Mouse (Mus musculus) heart, postnatal 0 days (tissue): Measurements from ENCODE around the gene Mvp. TPM values are rescaled to one million over a fixed set of nuclear protein-coding genes. Genes with fewer than 3 reads are reported as not detected.

Experiments
- ATAC-seq: fragments of 200-750 bp; cut with Nextera tagmentation; 2 replicates; pipeline ENCODE4 v1.8.0; 2017; ENCODE audit warnings: low read depth, moderate number of reproducible peaks, moderate library complexity; ENCODE audit not compliant: insufficient read depth
- DNase-seq: peaks from one replicate; pipeline ENCODE4 v3.0.0-alpha.2; 2016; ENCODE audit warnings: low spot score
- H3K27ac ChIP-seq: fragments of 300-500 bp; sonication (generic); 2 replicates; pipeline ENCODE4 v1.5.1; 2014; ENCODE audit warnings: low read depth, mild to moderate bottlenecking
- H3K27me3 ChIP-seq: fragments of 300-500 bp; sonication (generic); 2 replicates; pipeline ENCODE4 v1.6.1; 2014; ENCODE audit warnings: low read length, mixed read lengths; ENCODE audit not compliant: control insufficient read depth, insufficient read depth
- H3K36me3 ChIP-seq: fragments of 300-500 bp; sonication (generic); replicated peaks from 2 replicates; pipeline ENCODE4 v1.6.1; 2014; ENCODE audit warnings: low read length, mixed read lengths; ENCODE audit not compliant: control insufficient read depth, insufficient read depth
- H3K4me1 ChIP-seq: fragments of 300-500 bp; sonication (generic); 2 replicates; pipeline ENCODE4 v1.6.1; 2014; ENCODE audit warnings: antibody characterized with exemption; ENCODE audit not compliant: control insufficient read depth, insufficient read depth
- H3K4me2 ChIP-seq: fragments of 300-500 bp; sonication (generic); 2 replicates; pipeline ENCODE4 v1.6.1; 2014; ENCODE audit warnings: low read depth, mild to moderate bottlenecking, low read length, moderate library complexity
- H3K4me3 ChIP-seq: fragments of 300-500 bp; sonication (generic); 2 replicates; pipeline ENCODE4 v1.5.1; 2014; ENCODE audit warnings: low read depth, low read length
- H3K9ac ChIP-seq: fragments of 300-500 bp; sonication (generic); replicated peaks from 2 replicates; pipeline ENCODE4 v1.6.1; 2014; ENCODE audit warnings: low read depth, low read length, mixed read lengths
- H3K9me3 ChIP-seq: fragments of 300-500 bp; sonication (generic); replicated peaks from 2 replicates; pipeline ENCODE4 v1.6.1; 2016; ENCODE audit warnings: low read length; ENCODE audit not compliant: control insufficient read depth
- CTCF ChIP-seq: IDR thresholded peaks from 2 replicates; pipeline ENCODE4 v1.5.1; 2016; ENCODE audit warnings: antibody characterized with exemption, control low read depth, low read depth
- EP300 ChIP-seq: IDR thresholded peaks from 2 replicates; pipeline ENCODE4 v1.6.1; 2016; ENCODE audit warnings: antibody characterized with exemption, low read depth
- WGBS: fragments of 180-500 bp; shearing (Covaris S2); extraction: QIAGEN DNeasy Blood & Tissue Kit; methylation state at CpG from one replicate; pipeline ENCODE4 v1.1.7; 2014; 5-methylcytosine and 5-hydroxymethylcytosine counted together
- polyA plus RNA-seq: library from polyadenylated mRNA; unstranded; fragments of >200 nt; fragmentation: Nextera tagmentation; extraction: Ambion mirVana; gene quantifications from 2 replicates; pipeline ENCODE4 v1.2.1, GENCODE M21; 2015
- total RNA-seq: library from RNA; depleted of rRNA; stranded (reverse); fragments of >200 nt; gene quantifications from 2 replicates; pipeline ENCODE4 v1.2.3, GENCODE M21; 2014; ENCODE audit warnings: low replicate concordance

Gene Mvp
- total and polyA plus RNA-seq, 2 experiments from 2014 or later = 17.4 to 32.5 TPM

- ATAC-seq (no peak), DNase-seq (no peak)
- Histone ChIP-seq H3K4me2 (no peak overlapping the region), H3K9ac (no peak overlapping the region), H3K9me3 (no peaks in the 10 kb centered on the region), H3K4me3 (no peak overlapping the region), H3K36me3 (peaks cover 22% of the 10 kb centered on the region), H3K27me3 (no peaks in the 10 kb centered on the region), H3K27ac (peak overlapping the region; percentile 88; the same call in 1 of the 2 replicates), H3K4me1 (peaks cover 31% of the 10 kb centered on the region)
- TF ChIP-seq EP300 (no peak), CTCF (no peak)
- WGBS = 65% methylated on average over 15 of the region's 15 CpGs
Observed at GRCm38 (mm10) chr7:127018416-127019305, 4.2 kb upstream of the Mvp start.

GRCm38 (mm10) chr7:127017950-127018345 is 3.5 kb upstream of the Mvp start:
- Histone ChIP-seq H3K27ac (peak overlapping the region; percentile 88; the same call in 1 of the 2 replicates), H3K9me3 (no peaks in the 10 kb centered on the region), H3K4me2 (no peak overlapping the region), H3K27me3 (no peaks in the 10 kb centered on the region), H3K9ac (no peak overlapping the region), H3K36me3 (peaks cover 15% of the 10 kb centered on the region), H3K4me1 (peaks cover 26% of the 10 kb centered on the region), H3K4me3 (no peak overlapping the region)
- WGBS = 36% methylated on average over 6 of the region's 6 CpGs
- DNase-seq (no peak), ATAC-seq (no peak)
- no peak for TF ChIP-seq EP300
- TF ChIP-seq CTCF = no peak

GRCm38 (mm10) chr7:127016971-127017949 is 2.8 kb upstream of the Mvp start, which contains the start of gene Pagr1a:
Gene Pagr1a, minus strand, starts transcription at chr7:127017352.
- DNase-seq (peak; percentile 99), ATAC-seq (peak; percentile 87)
- H3K36me3 ChIP-seq = peaks cover 13% of the 10 kb centered on the region; the same call in 1 of the 2 replicates
- peak within 1 kb of the TSS; percentile 88 for H3K27ac ChIP-seq
- 3% methylated on average over 39 of the region's 39 CpGs for WGBS
- no peaks in the 10 kb centered on the region for H3K27me3 ChIP-seq
- H3K4me1 ChIP-seq = peaks cover 26% of the 10 kb centered on the region
- no peaks in the 10 kb centered on the region for H3K9me3 ChIP-seq
- H3K4me3 ChIP-seq = peak within 1 kb of the TSS; percentile 53
- peak within 1 kb of the TSS; percentile 63 for H3K9ac ChIP-seq
- peak within 1 kb of the TSS; percentile 89 for H3K4me2 ChIP-seq
- TF ChIP-seq EP300 (no peak), CTCF (peak; percentile 66)

- Histone ChIP-seq H3K4me1 (peaks cover 25% of the 10 kb centered on the region), H3K4me3 (peak overlapping the region; percentile 53), H3K9ac (peak overlapping the region; percentile 63), H3K27me3 (no peaks in the 10 kb centered on the region), H3K9me3 (no peaks in the 10 kb centered on the region), H3K4me2 (peak overlapping the region; percentile 89), H3K27ac (peak overlapping the region; percentile 88), H3K36me3 (0 out of 2 replicates have a peak, but pooled peaks cover 10% of the 10 kb centered on the region)
- WGBS = 1% methylated on average over 22 of the region's 22 CpGs
- no peak for TF ChIP-seq EP300
- no peak for TF ChIP-seq CTCF
- DNase-seq (peak; percentile 67), ATAC-seq (peak; percentile 45)
Observed at GRCm38 (mm10) chr7:127016486-127016938, 2.1 kb upstream of the Mvp start.

GRCm38 (mm10) chr7:127016481-127016485 is 1.9 kb upstream of the Mvp start, which contains the start of gene Pagr1b:
Gene Pagr1b, minus strand, starts transcription at chr7:127016484.
- Histone ChIP-seq H3K4me2 (peak within 1 kb of the TSS; percentile 89), H3K9ac (peak within 1 kb of the TSS; percentile 63), H3K36me3 (0 out of 2 replicates have a peak, but pooled peaks cover 10% of the 10 kb centered on the region), H3K9me3 (no peaks in the 10 kb centered on the region), H3K27ac (peak within 1 kb of the TSS; percentile 88), H3K27me3 (no peaks in the 10 kb centered on the region), H3K4me3 (peak within 1 kb of the TSS; percentile 53), H3K4me1 (peaks cover 23% of the 10 kb centered on the region)
- no peak for TF ChIP-seq EP300
- no peak for TF ChIP-seq CTCF
- DNase-seq (no peak), ATAC-seq (no peak)
